Mouse (Mus musculus) erythroblast, embryonic 14.5 days (primary cell): Measurements from ENCODE around the gene Gm10198. TPM values are rescaled to one million over a fixed set of nuclear protein-coding genes. Genes with fewer than 3 reads are reported as not detected.

ENCODE experiments used
- H3K27me3 ChIP-seq: 2 replicates; pipeline ENCODE4 v1.6.1; 2012; ENCODE audit warnings: inconsistent platforms; ENCODE audit not compliant: control insufficient read depth
- H3K36me3 ChIP-seq: 2 replicates; pipeline ENCODE4 v1.6.1; 2012; ENCODE audit warnings: mild to moderate bottlenecking, inconsistent platforms; ENCODE audit not compliant: control insufficient read depth
- H3K4me1 ChIP-seq: 2 replicates; pipeline ENCODE4 v1.6.1; 2012; ENCODE audit warnings: inconsistent platforms; ENCODE audit not compliant: control insufficient read depth
- H3K4me3 ChIP-seq: replicated peaks from 2 replicates; pipeline ENCODE3; 2012; ENCODE audit warnings: moderate library complexity, mild to moderate bottlenecking, inconsistent platforms
- H3K9me3 ChIP-seq: 2 replicates; pipeline ENCODE4 v1.6.1; 2012; ENCODE audit warnings: low read length, inconsistent platforms, mixed read lengths; ENCODE audit not compliant: control insufficient read depth
- GATA1 ChIP-seq: IDR thresholded peaks from 2 replicates; pipeline ENCODE4 v1.6.1; 2012; ENCODE audit warnings: low read length, inconsistent platforms, mixed read lengths
- TAL1 ChIP-seq: IDR thresholded peaks from 3 replicates; pipeline ENCODE4 v1.6.1; 2012; ENCODE audit warnings: low read length, inconsistent platforms, mixed read lengths
- polyA plus RNA-seq: library from polyadenylated mRNA; stranded (reverse); fragments of >175 nt; gene quantifications from 2 replicates; pipeline ENCODE4 v1.2.3, GENCODE M21; 2012

Gene Gm10198
- polyA plus RNA-seq, 1 experiment = not detected

DNA sequence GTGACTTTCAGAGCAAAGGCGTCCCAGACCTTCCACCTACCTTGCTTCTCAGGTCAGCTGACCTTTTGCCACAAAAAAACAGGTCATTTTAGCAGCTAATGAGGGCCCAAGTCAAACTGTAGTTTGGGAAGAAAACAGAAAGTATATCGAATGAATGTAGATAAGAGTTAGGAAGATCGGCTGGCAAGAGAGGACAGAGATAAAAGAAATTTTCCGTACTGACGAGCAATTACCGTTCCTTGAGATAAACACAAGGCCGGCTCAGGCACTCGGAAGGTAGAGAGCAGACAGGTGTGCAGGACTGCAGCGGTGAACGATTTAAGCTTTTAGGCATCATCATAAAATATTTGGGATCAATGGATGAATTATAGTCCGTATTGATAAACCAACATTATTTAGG is 15.4 kb upstream of the Gm10198 start:
- TF ChIP-seq TAL1 = no peak
- Histone ChIP-seq H3K36me3 (no peaks in the 10 kb centered on the region), H3K4me3 (no peak overlapping the region), H3K9me3 (peaks cover 5% of the 10 kb centered on the region), H3K4me1 (peaks cover 15% of the 10 kb centered on the region), H3K27me3 (peaks cover 4% of the 10 kb centered on the region)

DNA sequence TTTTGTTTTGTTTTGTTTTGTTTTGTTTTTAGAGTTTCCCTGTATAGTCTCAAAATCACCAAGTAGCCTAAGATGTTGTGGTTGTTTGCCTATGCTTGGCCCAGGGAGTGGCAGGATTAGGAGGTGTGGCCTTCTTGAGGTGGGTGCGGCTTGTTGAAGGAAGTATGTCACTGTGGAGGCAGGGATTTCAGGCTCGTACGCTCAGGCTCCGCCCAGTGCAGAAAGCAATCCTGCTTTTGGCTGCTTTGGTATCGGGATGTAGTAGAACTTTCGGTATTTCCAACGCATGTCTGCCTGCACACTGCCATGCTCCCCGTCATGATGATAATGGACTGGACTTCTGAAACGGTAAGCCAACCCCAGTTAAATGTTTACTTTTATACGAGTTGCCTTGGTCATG is 12.5 kb upstream of the Gm10198 start:
- H3K4me1 ChIP-seq = peaks cover 15% of the 10 kb centered on the region
- no peak for TF ChIP-seq GATA1
- no peak for TF ChIP-seq TAL1
- H3K27me3 ChIP-seq = 0 out of 2 replicates have a peak, but pooled peaks cover 2% of the 10 kb centered on the region
- H3K36me3 ChIP-seq = no peaks in the 10 kb centered on the region
- no peak overlapping the region for H3K4me3 ChIP-seq
- H3K9me3 ChIP-seq = peaks cover 5% of the 10 kb centered on the region

DNA sequence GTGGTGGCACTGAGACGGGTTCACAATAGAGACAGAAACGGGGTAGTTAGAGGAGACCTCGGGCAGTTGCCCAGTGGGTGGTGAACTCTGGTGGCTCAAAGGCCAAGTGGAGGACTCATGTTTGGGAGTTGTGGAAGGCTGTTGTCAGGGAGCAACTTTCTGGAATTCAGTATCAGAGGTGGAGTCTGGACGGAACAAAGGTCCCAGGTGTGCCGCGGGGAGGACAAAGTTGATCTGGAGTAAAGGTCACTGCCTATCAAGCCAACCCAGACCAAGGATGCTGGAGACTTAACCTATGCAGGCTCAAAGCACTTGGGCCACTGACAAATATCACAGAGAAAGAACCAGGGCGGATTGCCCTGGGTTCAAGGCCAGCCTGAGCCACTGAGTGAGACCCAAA is 5.5 kb downstream of the Gm10198 start:
- Histone ChIP-seq H3K27me3 (no peaks in the 10 kb centered on the region), H3K36me3 (no peaks in the 10 kb centered on the region), H3K9me3 (peaks cover 5% of the 10 kb centered on the region), H3K4me1 (no peaks in the 10 kb centered on the region), H3K4me3 (no peak overlapping the region)
- TF ChIP-seq TAL1 (no peak), GATA1 (no peak)

DNA sequence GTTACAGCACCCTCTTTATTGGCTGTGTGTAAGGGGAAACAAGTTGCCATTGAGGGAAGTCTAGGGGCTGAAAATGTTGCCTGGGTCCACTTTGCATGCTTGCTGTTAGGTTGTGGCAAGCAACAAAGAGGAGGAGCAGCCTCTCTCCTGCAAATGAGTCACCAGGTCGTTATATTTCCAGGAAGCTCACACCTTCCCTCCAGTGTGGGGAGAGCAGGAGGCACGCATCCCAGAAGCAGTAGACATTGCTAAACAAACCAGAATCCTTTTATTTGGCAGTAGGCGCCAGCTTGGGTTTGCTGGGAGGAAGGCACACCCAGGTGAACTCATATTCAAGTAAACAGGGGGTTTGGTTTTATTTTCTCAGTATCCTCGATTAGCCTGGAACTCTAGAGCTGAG is 8.8 kb downstream of the Gm10198 start:
- H3K4me3 ChIP-seq = no peak overlapping the region
- H3K36me3 ChIP-seq = no peaks in the 10 kb centered on the region
- H3K27me3 ChIP-seq = no peaks in the 10 kb centered on the region
- peaks cover 3% of the 10 kb centered on the region for H3K9me3 ChIP-seq
- H3K4me1 ChIP-seq = peaks cover 23% of the 10 kb centered on the region
- TF ChIP-seq GATA1 = no peak
- no peak for TF ChIP-seq TAL1

DNA sequence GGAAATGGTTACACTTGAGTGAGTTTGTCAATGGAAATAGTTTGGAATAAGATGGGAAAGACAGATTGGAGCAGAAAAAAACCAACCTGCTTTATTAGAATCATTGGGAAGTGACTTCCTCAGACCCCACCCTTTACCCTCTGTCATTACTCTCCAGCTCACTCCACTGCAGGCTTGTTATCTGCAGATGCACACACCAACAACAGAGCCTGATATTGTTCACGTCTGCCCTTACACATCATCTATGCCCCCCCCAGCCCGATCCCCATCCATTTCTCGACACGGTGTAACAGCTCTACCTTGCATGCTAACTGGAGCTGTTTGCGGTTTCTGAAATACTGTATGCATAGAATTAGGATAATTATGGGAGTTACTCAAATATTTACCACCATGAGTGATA is 12.2 kb downstream of the Gm10198 start:
- H3K36me3 ChIP-seq = no peaks in the 10 kb centered on the region
- TF ChIP-seq TAL1 (peak; percentile 16; the same call in 1 of the 3 replicates), GATA1 (peak; percentile 19; the same call in 1 of the 2 replicates)
- peak overlapping the region; percentile 15 for H3K4me3 ChIP-seq
- H3K4me1 ChIP-seq = peaks cover 23% of the 10 kb centered on the region
- H3K27me3 ChIP-seq = no peaks in the 10 kb centered on the region
- peaks cover under 1% of the 10 kb centered on the region for H3K9me3 ChIP-seq

DNA sequence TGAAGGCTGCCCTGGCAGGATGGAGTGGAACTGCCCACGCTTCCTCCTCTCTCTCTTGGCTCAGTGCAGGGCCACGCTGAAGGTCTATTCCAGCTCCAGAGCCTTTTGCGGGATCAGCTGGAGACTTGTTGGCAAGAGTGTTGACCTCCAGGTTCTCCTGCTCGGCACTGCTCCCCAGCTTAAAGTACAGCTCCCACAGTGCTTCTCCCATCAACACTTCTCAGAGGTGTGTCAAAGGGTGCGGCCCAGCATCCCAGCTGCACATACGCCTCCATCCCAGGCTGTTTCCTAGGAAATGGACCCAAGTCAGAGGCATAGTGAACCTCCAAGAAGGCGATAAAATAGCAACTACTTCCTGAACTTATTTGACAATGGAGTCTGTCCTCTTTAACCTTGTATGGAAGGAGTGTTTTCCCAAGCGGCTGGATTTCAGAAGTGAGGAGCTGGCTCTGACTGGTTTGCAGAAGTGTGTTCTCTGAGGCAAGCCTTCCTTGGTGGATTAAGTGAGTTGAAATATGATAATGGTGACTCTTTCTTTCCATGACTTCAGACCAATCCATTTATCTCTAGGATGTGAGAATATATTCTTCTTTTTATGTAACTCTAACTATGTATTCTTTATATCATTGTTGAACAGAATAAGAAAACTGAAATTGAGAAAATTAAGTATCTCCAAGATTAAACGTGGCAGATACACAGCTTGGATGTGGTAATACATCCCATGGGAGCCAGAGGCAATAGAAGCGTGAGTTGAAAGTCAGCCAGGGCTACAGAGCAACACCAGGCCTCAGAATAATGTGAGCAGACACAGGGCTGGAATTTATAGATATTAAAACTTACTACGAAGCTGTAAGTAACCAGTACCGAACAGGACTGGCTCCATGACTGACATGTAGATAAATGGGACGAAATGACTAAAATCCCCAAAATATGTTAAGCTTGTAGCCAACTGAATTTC is 23.9 kb downstream of the Gm10198 start:
- H3K36me3 ChIP-seq = no peaks in the 10 kb centered on the region
- TF ChIP-seq TAL1 = no peak
- no peak for TF ChIP-seq GATA1
- H3K9me3 ChIP-seq = no peaks in the 10 kb centered on the region
- H3K4me3 ChIP-seq = no peak overlapping the region
- no peaks in the 10 kb centered on the region for H3K27me3 ChIP-seq
- peaks cover 2% of the 10 kb centered on the region; the same call in 1 of the 2 replicates for H3K4me1 ChIP-seq

DNA sequence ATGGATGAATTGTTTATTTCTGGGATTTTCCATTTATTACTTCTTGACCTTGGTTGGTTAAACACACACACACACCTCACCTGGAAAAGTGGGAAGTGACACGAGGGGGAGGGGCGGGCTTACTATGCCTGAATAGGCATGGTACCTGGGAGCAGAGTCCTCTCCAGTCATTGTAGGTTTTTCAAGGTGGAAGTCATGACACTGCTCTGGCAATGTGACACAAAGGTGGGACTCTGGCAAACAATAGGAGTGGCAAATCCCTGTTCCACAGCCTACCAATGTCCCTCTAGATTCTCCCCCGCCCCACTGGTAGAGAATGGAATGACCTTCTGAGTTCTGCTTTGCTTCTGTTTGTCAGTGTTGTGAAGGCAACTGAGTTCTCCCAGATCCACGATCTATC is 27.8 kb downstream of the Gm10198 start:
- TF ChIP-seq TAL1 (no peak), GATA1 (no peak)
- H3K4me3 ChIP-seq = no peak overlapping the region
- no peaks in the 10 kb centered on the region for H3K36me3 ChIP-seq
- H3K9me3 ChIP-seq = no peaks in the 10 kb centered on the region
- H3K4me1 ChIP-seq = peaks cover 2% of the 10 kb centered on the region; the same call in 1 of the 2 replicates
- no peaks in the 10 kb centered on the region for H3K27me3 ChIP-seq

DNA sequence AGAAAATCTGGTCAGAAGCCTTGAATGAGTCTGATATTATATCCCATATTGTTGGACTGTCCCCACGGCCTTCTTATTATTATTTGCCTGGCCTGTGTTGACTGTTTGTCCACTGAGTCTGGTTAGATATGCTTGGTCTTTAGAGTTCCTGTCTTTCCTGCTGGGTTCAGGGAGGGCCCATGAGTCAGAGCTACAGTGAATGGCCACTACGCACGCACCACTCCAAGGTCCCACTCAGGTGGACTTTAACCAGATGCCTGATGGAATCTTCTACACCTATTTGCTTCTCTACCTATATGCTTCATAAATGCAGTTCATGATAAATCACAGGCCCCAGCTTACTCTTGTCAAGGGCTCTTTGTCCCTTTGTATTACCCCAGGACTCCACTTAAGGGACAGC is 29.8 kb downstream of the Gm10198 start:
- H3K4me1 ChIP-seq = no peaks in the 10 kb centered on the region
- no peaks in the 10 kb centered on the region for H3K9me3 ChIP-seq
- H3K36me3 ChIP-seq = no peaks in the 10 kb centered on the region
- no peak for TF ChIP-seq TAL1
- TF ChIP-seq GATA1 = no peak
- no peaks in the 10 kb centered on the region for H3K27me3 ChIP-seq
- no peak overlapping the region for H3K4me3 ChIP-seq

DNA sequence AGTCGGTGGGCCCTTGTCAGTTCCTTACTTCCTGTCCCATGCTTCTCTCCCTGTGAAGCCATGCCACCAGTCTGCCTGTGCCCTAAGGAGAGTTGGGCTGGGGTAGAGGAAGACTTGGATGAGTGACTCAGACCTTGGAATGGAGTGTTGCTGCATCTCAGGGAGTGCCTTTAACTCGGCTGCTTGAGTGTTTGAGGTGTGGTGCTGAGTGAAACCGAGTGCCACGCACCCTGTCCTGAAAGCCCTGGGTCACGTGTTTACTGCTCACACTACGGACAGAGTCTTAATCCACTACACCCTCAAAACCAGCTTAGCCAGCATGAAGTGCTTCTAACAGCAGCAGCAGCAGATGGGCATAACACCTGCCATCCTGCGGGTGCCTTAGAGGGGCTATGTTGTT is 30.5 kb downstream of the Gm10198 start:
- Histone ChIP-seq H3K4me1 (no peaks in the 10 kb centered on the region), H3K36me3 (no peaks in the 10 kb centered on the region), H3K27me3 (no peaks in the 10 kb centered on the region), H3K4me3 (no peak overlapping the region), H3K9me3 (no peaks in the 10 kb centered on the region)
- no peak for TF ChIP-seq GATA1

DNA sequence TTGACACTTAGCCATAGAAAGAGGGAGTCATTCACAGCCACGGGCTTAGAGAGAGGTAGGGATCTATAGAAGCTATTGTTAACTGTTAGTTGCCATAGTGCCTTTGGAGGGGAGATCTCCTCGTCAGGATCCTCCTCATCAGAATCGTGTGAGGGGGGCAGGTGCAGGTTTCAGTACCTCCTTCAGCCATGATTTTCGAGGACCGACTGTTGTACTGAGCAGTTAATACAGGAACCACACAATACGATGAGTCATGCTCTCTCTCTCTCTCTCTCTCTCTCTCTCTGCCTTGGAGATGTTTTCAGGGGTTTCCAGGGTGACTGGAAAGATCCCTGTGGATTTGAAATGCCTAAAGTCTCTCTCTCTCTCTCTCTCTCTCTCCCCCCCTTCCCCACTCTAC is 31.5 kb downstream of the Gm10198 start:
- H3K4me1 ChIP-seq = no peaks in the 10 kb centered on the region
- H3K4me3 ChIP-seq = no peak overlapping the region
- no peaks in the 10 kb centered on the region for H3K9me3 ChIP-seq
- no peak for TF ChIP-seq GATA1
- TF ChIP-seq TAL1 = no peak
- H3K27me3 ChIP-seq = no peaks in the 10 kb centered on the region
- H3K36me3 ChIP-seq = no peaks in the 10 kb centered on the region
